Mouse (Mus musculus): ENCODE data around the gene Ankrd11.

- TF ChIP-seq CTCF (IDR thresholded peaks at IDR 0.05; ENCODE audit: control insufficient read depth, insufficient read depth, insufficient replicate concordance, low read depth, low read length) (no peak), POLR2A (IDR thresholded peaks at IDR 0.05; ENCODE audit: control insufficient read depth, low read depth, low read length) (no peak)
Measured at GRCm38 (mm10) chr8:123015074-123015473, 27.0 kb downstream of the Ankrd11 start.
